Mouse (Mus musculus): Measurements from ENCODE around the gene Lrrc28.

DNA sequence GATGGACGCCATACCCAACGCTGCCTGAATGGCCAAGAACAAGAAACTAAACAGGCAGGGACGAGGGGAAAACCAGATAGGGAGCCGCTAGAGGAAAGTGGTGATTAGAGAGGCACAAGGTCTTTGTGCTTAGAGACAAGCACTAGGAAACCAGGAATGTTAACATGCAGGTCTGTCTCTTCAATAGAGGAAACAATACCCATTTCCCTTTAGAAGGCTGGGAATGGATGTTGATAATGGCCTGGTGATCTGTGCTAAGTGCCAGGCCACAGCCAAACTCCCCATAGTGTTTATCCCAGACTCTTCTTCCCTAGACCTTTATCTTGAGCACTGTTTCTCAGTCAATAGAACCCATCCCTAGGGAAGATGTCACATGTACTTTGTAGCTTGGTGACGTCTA, 61.2 kb downstream of the Lrrc28 start:
- TF ChIP-seq CTCF (IDR thresholded peaks at IDR 0.05; ENCODE audit: low read depth) (no peak), EP300 (IDR thresholded peaks at IDR 0.05; ENCODE audit: low read depth) (no peak)

Measured in liver, embryonic 14.5 days (tissue).